Mouse (Mus musculus): ENCODE measurements at regions not wholly inside any gene's neighbourhood (a gene's known extent, or its start where the extent isn't known, plus 50 kb on each side); places are given as distances from the start of the nearest gene placed in this dataset.
A peak's percentile ranks its signal among the peaks of the same experiment; 100 is the strongest.

DNA sequence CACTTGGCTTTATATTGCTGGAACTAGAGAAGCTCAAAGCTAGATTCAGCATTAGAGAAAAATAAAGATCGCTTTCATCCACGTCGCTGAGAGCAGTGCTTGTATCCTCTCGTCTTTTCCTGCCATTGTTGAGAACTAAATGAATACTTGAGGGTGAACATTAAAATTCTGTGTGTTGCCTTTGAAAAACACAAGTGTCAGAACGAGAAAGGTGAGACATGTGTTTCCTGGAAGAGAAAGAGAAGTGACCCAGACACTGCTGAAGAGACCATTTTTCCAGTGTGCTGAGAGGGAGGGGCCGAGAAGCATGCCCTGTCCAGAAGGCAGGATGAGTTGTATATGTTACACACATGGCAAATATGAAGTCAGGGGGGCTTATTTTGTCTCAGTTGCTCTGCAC, 77.5 kb upstream of the Prep start:
- H3K9ac ChIP-seq (ENCODE audit: insufficient read depth, low read depth), result no peak overlapping the region
- TF ChIP-seq POLR2AphosphoS2 (IDR thresholded peaks at IDR 0.05; ENCODE audit: low read depth, low read length) (no peak), MYC (IDR thresholded peaks at IDR 0.05; ENCODE audit: low read depth, low read length) (0 out of 2 replicates have a peak, but pooled peaks have one; percentile 38), MEF2A (IDR thresholded peaks at IDR 0.05; ENCODE audit: borderline replicate concordance, low read depth, low read length) (no peak), TCF12 (IDR thresholded peaks at IDR 0.05; ENCODE audit: low read depth, low read length) (peak; percentile 54; the same call in 1 of the 2 replicates), SMC3 (IDR thresholded peaks at IDR 0.05; ENCODE audit: low read depth, low read length) (no peak), SIN3A (IDR thresholded peaks at IDR 0.05; ENCODE audit: low read length) (no peak), ELF1 (IDR thresholded peaks at IDR 0.05; ENCODE audit: low read depth, low read length) (no peak), POLR2A (IDR thresholded peaks at IDR 0.05; ENCODE audit: low read depth, low read length) (no peak), ETS1 (conservative IDR thresholded peaks at IDR 0.05; ENCODE audit: low read depth, low read length) (peak; percentile 19; the same call in 1 of the 2 replicates), MAX (IDR thresholded peaks at IDR 0.05; ENCODE audit: low read length) (0 out of 2 replicates have a peak, but pooled peaks have one; percentile 16), IRF4 (IDR thresholded peaks at IDR 0.05; ENCODE audit: low read depth, low read length) (peak; percentile 83), MXI1 (IDR thresholded peaks at IDR 0.05; ENCODE audit: low read depth, low read length) (peak; percentile 27; the same call in 1 of the 2 replicates), MAZ (IDR thresholded peaks at IDR 0.05; ENCODE audit: low read depth, low read length) (0 out of 2 replicates have a peak, but pooled peaks have one; percentile 37), USF2 (conservative IDR thresholded peaks at IDR 0.05; ENCODE audit: low read depth, low read length) (no peak), RAD21 (IDR thresholded peaks at IDR 0.05; ENCODE audit: low read depth, low read length) (no peak), NELFE (IDR thresholded peaks at IDR 0.05; ENCODE audit: low read depth, low read length) (no peak), GABPA (IDR thresholded peaks at IDR 0.05; ENCODE audit: insufficient replicate concordance, low read depth, low read length) (no peak), JUN (IDR thresholded peaks at IDR 0.05; ENCODE audit: insufficient read depth, low read depth, low read length) (peak; percentile 40; the same call in 1 of the 2 replicates), NRF1 (IDR thresholded peaks at IDR 0.05; ENCODE audit: low read depth, low read length) (no peak), UBTF (IDR thresholded peaks at IDR 0.05; ENCODE audit: low read depth, low read length) (no peak), BHLHE40 (IDR thresholded peaks at IDR 0.05; ENCODE audit: low read depth, low read length) (peak; percentile 82), ZNF384 (IDR thresholded peaks at IDR 0.05; ENCODE audit: low read depth, low read length) (no peak), HCFC1 (IDR thresholded peaks at IDR 0.05; ENCODE audit: low read depth, low read length) (no peak; the same call in 1 of the 2 replicates), RCOR1 (conservative IDR thresholded peaks at IDR 0.05; ENCODE audit: low read depth, low read length) (0 out of 2 replicates have a peak, but pooled peaks have one; percentile 34), PAX5 (IDR thresholded peaks at IDR 0.05; ENCODE audit: low read length) (no peak), ZC3H11A (IDR thresholded peaks at IDR 0.05; ENCODE audit: low read depth, low read length) (no peak), JUND (conservative IDR thresholded peaks at IDR 0.05; ENCODE audit: low read depth, low read length) (no peak), CHD2 (IDR thresholded peaks at IDR 0.05; ENCODE audit: low read length) (0 out of 2 replicates have a peak, but pooled peaks have one; percentile 29), E2F4 (IDR thresholded peaks at IDR 0.05; ENCODE audit: insufficient replicate concordance, low read depth, low read length) (no peak), ZKSCAN1 (IDR thresholded peaks at IDR 0.05; ENCODE audit: borderline replicate concordance, low read depth, low read length) (no peak), TBP (conservative IDR thresholded peaks at IDR 0.05; ENCODE audit: low read depth, low read length) (no peak), CTCF (conservative IDR thresholded peaks at IDR 0.05 in 1 of 2, IDR thresholded peaks at IDR 0.05 in 1 of 2; ENCODE audit: low read depth in 2 of 2, low read length in 2 of 2) (no peak), MAFK (IDR thresholded peaks at IDR 0.05; ENCODE audit: insufficient replicate concordance, low read length) (0 out of 2 replicates have a peak, but pooled peaks have one; percentile 20), CHD1 (IDR thresholded peaks at IDR 0.05; ENCODE audit: low read depth, low read length) (no peak), ZMIZ1 (IDR thresholded peaks at IDR 0.05; ENCODE audit: low read depth, low read length) (no peak), USF1 (IDR thresholded peaks at IDR 0.05; ENCODE audit: low read depth, low read length) (no peak), EP300 (IDR thresholded peaks at IDR 0.05; ENCODE audit: low read length) (peak; percentile 84), KAT2A (IDR thresholded peaks at IDR 0.05; ENCODE audit: insufficient replicate concordance, low read length) (no peak)
- no peaks in the 10 kb centered on the region for H3K27me3 ChIP-seq (replicated peaks)
- H3K4me1 ChIP-seq (ENCODE audit: control insufficient read depth in 1 of 2, insufficient read depth in 2 of 2), result peaks cover 0 to 22% of the 10 kb centered on the region in 2 experiments; a peak in 2 of 4 replicates
- dilution Hi-C loops (cut with MboI; ENCODE audit: extremely low pct_ligation_motif_present, extremely low pct_unique_long_range_greater_than_20kb, low sequenced_read_pairs) (no loop called here), in situ Hi-C loops (cut with MboI; ENCODE audit: low pct_ligation_motif_present, low pct_unique_long_range_greater_than_20kb, low sequenced_read_pairs) (no loop called here)
- no peaks in the 10 kb centered on the region for H3K36me3 ChIP-seq (replicated peaks in 1 of 2; ENCODE audit: control insufficient read depth in 1 of 2, insufficient read depth in 1 of 2, low read length in 1 of 2)
- H3K79me2 ChIP-seq (replicated peaks; ENCODE audit: control insufficient read depth, extremely low read depth, insufficient read depth, poor library complexity, severe bottlenecking), result no peaks in the 10 kb centered on the region
- H3K4me2 ChIP-seq (ENCODE audit: insufficient read depth, low read depth, poor library complexity, severe bottlenecking), result no peak overlapping the region
- no peaks in the 10 kb centered on the region for H3K9me3 ChIP-seq (replicated peaks; ENCODE audit: low read length)
- DNase-seq (ENCODE audit: extremely low read depth), result no peak
- no peak overlapping the region for H3K27ac ChIP-seq (ENCODE audit: insufficient read depth, low read depth)
- H3K4me3 ChIP-seq (replicated peaks in 1 of 3; ENCODE audit: low read depth in 2 of 3, low read length in 2 of 3, poor library complexity in 1 of 3), result no peak overlapping the region

Data from CH12.LX (cell line).